Mouse (Mus musculus): Measurements from ENCODE around the gene Dnmbp.

- TF ChIP-seq EP300 (optimal IDR thresholded peaks at IDR 0.05) (no peak), CTCF (IDR thresholded peaks at IDR 0.05; ENCODE audit: low read depth) (no peak)
Observed at GRCm38 (mm10) chr19:43896441-43896840, 43.5 kb downstream of the Dnmbp start.
